Mouse (Mus musculus) intestine, embryonic 16.5 days (tissue): ENCODE results near the gene Prrc2c. TPM values are rescaled to one million over a fixed set of nuclear protein-coding genes. Genes with fewer than 3 reads are reported as not detected.
A peak's percentile ranks its signal among the peaks of the same experiment; 100 is the strongest.

Source experiments
- ATAC-seq: fragments of 200-750 bp; cut with Nextera tagmentation; 2 replicates; pipeline ENCODE4 v1.8.0; 2017; ENCODE audit warnings: moderate TSS enrichment, moderate library complexity
- H3K27ac ChIP-seq: fragments of 300-500 bp; sonication (generic); 2 replicates; pipeline ENCODE4 v1.5.1; 2014; ENCODE audit warnings: mild to moderate bottlenecking, low read length
- H3K27me3 ChIP-seq: fragments of 300-500 bp; sonication (generic); replicated peaks from 2 replicates; pipeline ENCODE4 v1.6.1; 2014; ENCODE audit warnings: low read length, control low read depth, mixed read lengths; ENCODE audit not compliant: control insufficient read depth, insufficient read depth
- H3K36me3 ChIP-seq: fragments of 300-500 bp; sonication (generic); 2 replicates; pipeline ENCODE4 v1.6.1; 2014; ENCODE audit warnings: low read length, control low read depth; ENCODE audit not compliant: control insufficient read depth, insufficient read depth
- H3K4me1 ChIP-seq: fragments of 300-500 bp; sonication (generic); 2 replicates; pipeline ENCODE4 v1.6.1; 2014; ENCODE audit warnings: low read length, control low read depth, mixed read lengths; ENCODE audit not compliant: control insufficient read depth, insufficient read depth
- H3K4me2 ChIP-seq: fragments of 300-500 bp; sonication (generic); 2 replicates; pipeline ENCODE4 v1.6.1; 2014; ENCODE audit warnings: low read depth, low read length, control low read depth
- H3K4me3 ChIP-seq: fragments of 300-500 bp; sonication (generic); 2 replicates; pipeline ENCODE4 v1.5.1; 2014; ENCODE audit warnings: mild to moderate bottlenecking, low read length
- H3K9ac ChIP-seq: fragments of 300-500 bp; sonication (generic); 2 replicates; pipeline ENCODE4 v1.6.1; 2014; ENCODE audit warnings: low read depth, low read length
- H3K9me3 ChIP-seq: fragments of 300-500 bp; sonication (generic); 2 replicates; pipeline ENCODE4 v1.6.1; 2016; ENCODE audit warnings: low read length, control low read depth; ENCODE audit not compliant: control insufficient read depth
- WGBS: fragments of 180-500 bp; shearing (Covaris S2); extraction: QIAGEN DNeasy Blood & Tissue Kit; methylation state at CpG from one replicate; pipeline ENCODE4 v1.1.7; 2014; 5-methylcytosine and 5-hydroxymethylcytosine counted together
- polyA plus RNA-seq: library from polyadenylated mRNA; unstranded; fragments of >200 nt; fragmentation: Nextera tagmentation; extraction: Ambion mirVana; gene quantifications from 2 replicates; pipeline ENCODE4 v1.2.1, GENCODE M21; 2015

The Prrc2c gene
- polyA plus RNA-seq, 1 experiment from 2014 or later: 112 TPM

DNA sequence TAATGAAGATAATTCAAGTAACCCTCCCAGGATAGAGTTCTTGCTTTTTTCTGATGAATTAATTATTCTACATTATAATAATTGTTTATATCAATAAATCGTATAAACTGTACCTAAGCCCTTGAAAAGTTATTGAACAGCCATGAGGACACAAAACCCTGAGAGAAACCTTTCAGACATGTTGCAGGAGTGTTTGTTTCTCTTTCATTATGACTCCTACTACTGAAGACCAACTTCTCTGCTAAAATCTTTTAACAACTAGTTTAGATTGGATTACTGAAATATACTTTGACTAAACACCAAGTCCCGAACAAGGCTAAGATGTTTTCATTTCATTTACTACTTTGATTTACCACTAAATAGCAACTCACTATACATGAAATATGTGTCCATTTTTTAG, 19.7 kb downstream of the Prrc2c start:
- Histone ChIP-seq H3K9ac (no peak overlapping the region), H3K27me3 (no peaks in the 10 kb centered on the region), H3K9me3 (no peaks in the 10 kb centered on the region), H3K4me2 (no peak overlapping the region), H3K4me3 (no peak overlapping the region), H3K36me3 (peaks cover 14% of the 10 kb centered on the region), H3K4me1 (no peaks in the 10 kb centered on the region), H3K27ac (no peak overlapping the region)
- no peak for ATAC-seq
- WGBS: 84% methylated on average over 2 of the region's 2 CpGs

DNA sequence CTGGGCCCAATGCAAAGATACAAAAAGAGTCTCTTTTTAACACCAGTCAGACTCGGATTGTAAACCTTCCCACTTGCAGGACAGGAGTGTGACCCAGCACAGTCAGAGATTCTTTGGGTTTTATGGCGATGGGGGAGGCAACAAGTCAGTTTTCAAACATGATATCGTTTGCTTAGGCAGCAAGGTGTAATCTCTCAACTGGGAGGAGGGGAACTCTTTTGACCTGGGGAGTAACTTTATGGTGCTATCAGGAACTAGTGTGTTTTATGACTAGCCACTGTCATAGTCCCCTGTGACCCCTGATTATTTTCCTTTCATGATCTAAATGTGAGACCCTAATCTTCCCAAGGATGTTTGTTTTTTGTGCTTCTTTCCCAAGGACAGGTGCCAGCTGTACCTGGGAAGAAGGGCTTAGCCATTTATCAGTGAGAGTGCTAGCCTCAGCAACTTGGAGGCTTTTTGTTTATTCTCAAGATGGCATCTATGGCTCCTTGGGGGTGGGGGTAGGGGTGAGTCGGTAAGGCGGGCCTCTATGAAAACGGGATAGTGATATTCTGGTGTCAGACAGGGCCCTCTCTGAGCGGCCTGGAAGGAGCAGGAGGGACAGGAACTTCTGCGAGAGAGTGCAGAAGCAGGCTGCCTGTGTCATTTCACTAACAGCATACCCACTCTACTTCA, 39.8 kb downstream of the Prrc2c start:
- peaks cover 30% of the 10 kb centered on the region for H3K36me3 ChIP-seq
- no peak overlapping the region for H3K4me2 ChIP-seq
- H3K4me3 ChIP-seq: no peak overlapping the region
- H3K27ac ChIP-seq: no peak overlapping the region
- no peak overlapping the region for H3K9ac ChIP-seq
- no peaks in the 10 kb centered on the region for H3K9me3 ChIP-seq
- WGBS: 46% methylated on average over 8 of the region's 8 CpGs
- no peaks in the 10 kb centered on the region; the same call in 1 of the 2 replicates for H3K4me1 ChIP-seq
- no peaks in the 10 kb centered on the region for H3K27me3 ChIP-seq
- ATAC-seq: peak; percentile 92

DNA sequence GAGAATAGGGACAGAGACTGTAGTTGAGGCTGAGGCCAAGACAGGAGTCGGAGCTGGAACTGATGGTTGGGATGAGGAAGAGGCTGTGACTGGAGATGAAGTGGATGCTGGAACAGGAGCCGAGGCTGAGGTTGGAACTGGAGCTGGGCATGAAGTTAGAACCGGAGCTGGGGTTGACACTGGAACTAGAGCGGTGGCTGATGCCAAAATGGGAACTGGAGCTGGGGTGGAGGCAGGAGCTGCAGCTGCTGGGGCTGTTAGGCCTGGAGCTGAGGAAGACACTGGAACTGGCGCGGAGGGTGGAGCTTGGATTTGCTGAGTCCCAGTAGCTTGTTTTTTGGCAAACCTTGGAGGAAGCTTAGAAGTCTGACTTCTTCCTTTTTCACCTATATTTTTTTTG, 42.5 kb downstream of the Prrc2c start:
- no peaks in the 10 kb centered on the region for H3K27me3 ChIP-seq
- H3K4me3 ChIP-seq: no peak overlapping the region
- H3K9ac ChIP-seq: no peak overlapping the region
- no peak overlapping the region for H3K27ac ChIP-seq
- ATAC-seq: no peak
- no peak overlapping the region for H3K4me2 ChIP-seq
- no peaks in the 10 kb centered on the region for H3K9me3 ChIP-seq
- WGBS: 94% methylated on average over 6 of the region's 6 CpGs
- H3K4me1 ChIP-seq: no peaks in the 10 kb centered on the region; the same call in 1 of the 2 replicates
- peaks cover 16% of the 10 kb centered on the region for H3K36me3 ChIP-seq

DNA sequence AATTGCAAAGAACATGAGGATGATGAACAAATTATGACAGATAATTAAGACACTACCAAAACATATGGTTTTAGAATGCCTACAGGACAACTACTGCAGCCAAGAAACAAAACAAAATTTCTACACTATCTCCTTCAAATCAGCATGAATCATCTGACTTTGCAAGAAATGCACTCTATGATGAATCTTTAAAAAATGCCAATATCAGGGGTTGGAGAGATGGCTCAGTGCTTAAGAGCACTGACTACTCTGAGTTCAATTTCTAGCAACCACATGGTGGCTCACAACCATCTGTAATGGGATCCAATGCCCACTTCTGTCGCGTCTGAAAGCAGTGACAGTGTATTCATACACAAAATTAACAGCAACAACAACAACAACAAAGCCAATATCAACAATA, 46.6 kb downstream of the Prrc2c start:
- 91% methylated on average over 2 of the region's 2 CpGs for WGBS
- Histone ChIP-seq H3K4me3 (no peak overlapping the region), H3K36me3 (peaks cover 21% of the 10 kb centered on the region), H3K9ac (no peak overlapping the region), H3K27ac (no peak overlapping the region), H3K4me2 (no peak overlapping the region), H3K27me3 (no peaks in the 10 kb centered on the region), H3K9me3 (no peaks in the 10 kb centered on the region), H3K4me1 (no peaks in the 10 kb centered on the region)
- ATAC-seq: no peak

DNA sequence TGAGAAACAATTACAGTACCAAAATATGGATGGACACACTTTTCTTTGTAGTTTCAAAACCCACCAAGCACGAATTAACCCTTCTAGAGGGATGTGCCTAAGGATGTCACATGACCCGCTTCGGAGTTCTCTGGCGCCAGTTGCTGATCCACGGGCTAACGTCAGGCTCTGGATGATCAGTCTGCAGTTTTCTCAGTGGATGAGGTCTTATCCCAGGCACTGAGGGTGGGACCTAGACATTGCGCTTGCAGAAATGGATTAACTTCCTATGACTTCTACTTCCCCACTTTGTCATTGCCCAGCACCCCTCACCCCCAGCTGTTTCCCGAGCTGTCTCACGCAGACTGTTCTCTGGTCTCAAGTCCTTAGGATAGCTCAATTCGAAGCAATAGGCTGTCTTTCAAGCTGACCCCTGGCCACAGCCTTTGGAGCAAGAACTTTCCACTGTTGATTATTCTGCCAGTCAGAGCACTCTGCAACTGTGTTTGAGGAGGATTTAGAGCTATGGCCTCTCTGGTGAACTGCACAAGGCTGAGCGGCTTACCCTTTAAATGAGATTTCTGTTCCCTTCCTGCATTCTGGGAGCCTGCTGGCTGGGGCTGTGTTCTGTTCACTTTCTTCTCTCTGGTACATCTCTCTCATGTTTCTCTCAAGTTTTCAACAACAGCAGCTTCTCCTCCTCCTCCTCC, 74.7 kb downstream of the Prrc2c start:
- WGBS: 1% methylated on average over 11 of the region's 11 CpGs

DNA sequence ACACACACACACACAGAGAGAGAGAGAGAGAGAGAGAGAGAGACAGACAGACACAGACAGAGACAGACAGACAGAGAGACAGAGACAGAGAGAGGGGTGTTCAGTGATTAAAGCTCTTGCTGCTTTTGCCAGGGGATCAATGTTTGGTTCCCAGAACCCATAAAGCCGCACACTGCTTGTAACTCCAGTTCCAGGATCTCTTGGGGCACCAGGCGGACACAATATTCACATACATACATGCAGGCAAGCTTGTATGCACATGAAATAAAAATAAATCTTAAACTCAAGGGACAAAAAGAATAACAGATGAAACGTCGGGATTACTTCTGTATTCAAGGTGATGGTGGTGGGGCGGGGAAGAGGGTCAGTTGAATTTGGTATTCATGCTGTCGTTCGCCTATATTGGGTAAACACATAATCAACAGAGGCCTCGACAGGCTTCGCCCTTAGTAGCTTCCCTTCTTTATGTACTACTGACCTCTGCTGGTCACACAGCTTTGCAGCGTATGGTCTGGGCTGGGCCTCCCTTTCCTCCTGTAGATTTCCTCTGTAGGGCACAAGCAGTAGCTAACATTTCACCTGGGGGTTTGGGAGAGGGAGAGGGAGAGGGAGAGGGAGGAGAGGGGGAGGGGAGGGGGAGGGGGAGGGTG, 75.4 kb downstream of the Prrc2c start:
- Histone ChIP-seq H3K4me2 (peak overlapping the region; percentile 67), H3K27ac (no peak overlapping the region), H3K4me3 (no peak overlapping the region), H3K4me1 (no peaks in the 10 kb centered on the region), H3K9me3 (no peaks in the 10 kb centered on the region), H3K9ac (no peak overlapping the region), H3K27me3 (no peaks in the 10 kb centered on the region), H3K36me3 (no peaks in the 10 kb centered on the region)
- WGBS: 13% methylated on average over 10 of the region's 10 CpGs
- ATAC-seq: peak; percentile 98

More for the DNA sequence above, 74.7 kb downstream of the Prrc2c start:
- Histone ChIP-seq H3K4me1 (no peaks in the 10 kb centered on the region), H3K4me3 (peak overlapping the region; percentile 36), H3K36me3 (no peaks in the 10 kb centered on the region), H3K27ac (no peak overlapping the region), H3K4me2 (peak overlapping the region; percentile 67), H3K9ac (peak overlapping the region; percentile 56), H3K27me3 (no peaks in the 10 kb centered on the region), H3K9me3 (no peaks in the 10 kb centered on the region)
- ATAC-seq: peak; percentile 89

- Histone ChIP-seq H3K27ac (no peak overlapping the region), H3K4me1 (no peaks in the 10 kb centered on the region), H3K27me3 (no peaks in the 10 kb centered on the region), H3K4me2 (no peak overlapping the region), H3K36me3 (no peaks in the 10 kb centered on the region), H3K4me3 (no peak overlapping the region), H3K9me3 (no peaks in the 10 kb centered on the region), H3K9ac (no peak overlapping the region)
- WGBS: 77% methylated on average over 11 of the region's 11 CpGs
- no peak for ATAC-seq
Observed at GRCm38 (mm10) chr1:162660276-162660860, 80.0 kb downstream of the Prrc2c start.

DNA sequence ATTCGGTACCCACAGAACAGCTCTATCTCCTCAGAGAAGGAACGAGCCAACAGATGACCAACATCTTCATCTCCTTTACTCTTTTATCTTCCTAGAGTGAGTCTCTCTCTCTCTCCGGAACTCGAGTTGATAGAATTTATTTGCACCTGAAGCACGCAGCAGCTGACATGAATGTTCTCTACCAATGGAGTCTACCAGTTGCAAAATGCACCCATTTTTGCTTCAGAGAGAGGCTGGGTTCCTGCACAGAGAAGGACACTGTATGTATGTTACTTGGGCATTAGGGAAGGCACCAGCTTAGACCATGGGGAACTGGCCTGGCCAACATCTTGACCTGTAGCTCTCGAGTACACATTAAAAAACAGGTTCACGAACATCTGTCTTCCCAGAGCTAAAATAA, 82.2 kb downstream of the Prrc2c start, which contains the start of gene Myocos:
Gene Myocos, minus strand, starts transcription at position 101 of the 400 bp plus-strand sequence.
- H3K4me3 ChIP-seq: no peak within 1 kb of the TSS
- H3K27me3 ChIP-seq: no peaks in the 10 kb centered on the region
- no peaks in the 10 kb centered on the region for H3K9me3 ChIP-seq
- no peak within 1 kb of the TSS for H3K27ac ChIP-seq
- no peaks in the 10 kb centered on the region for H3K4me1 ChIP-seq
- WGBS: 88% methylated on average over 7 of the region's 7 CpGs
- no peak for ATAC-seq
- H3K4me2 ChIP-seq: no peak within 1 kb of the TSS
- no peak within 1 kb of the TSS for H3K9ac ChIP-seq
- H3K36me3 ChIP-seq: no peaks in the 10 kb centered on the region

GRCm38 (mm10) chr1:162648416-162648815, 91.9 kb downstream of the Prrc2c start:
- 91% methylated on average over 14 of the region's 14 CpGs for WGBS
- Histone ChIP-seq H3K4me2 (no peak overlapping the region), H3K36me3 (no peaks in the 10 kb centered on the region), H3K4me3 (no peak overlapping the region), H3K4me1 (no peaks in the 10 kb centered on the region), H3K9me3 (no peaks in the 10 kb centered on the region), H3K27me3 (no peaks in the 10 kb centered on the region), H3K27ac (no peak overlapping the region), H3K9ac (no peak overlapping the region)
- ATAC-seq: no peak
